Mouse (Mus musculus): Measurements from ENCODE around the gene Adam29.

Adam29 gene

GRCm38 (mm10) chr8:55906848-55907247 is at the start of gene Adam29:
Gene Adam29 (minus strand): TSS chr8:55906948.
- no peak for DNase-seq (ENCODE audit: low read depth)

DNA sequence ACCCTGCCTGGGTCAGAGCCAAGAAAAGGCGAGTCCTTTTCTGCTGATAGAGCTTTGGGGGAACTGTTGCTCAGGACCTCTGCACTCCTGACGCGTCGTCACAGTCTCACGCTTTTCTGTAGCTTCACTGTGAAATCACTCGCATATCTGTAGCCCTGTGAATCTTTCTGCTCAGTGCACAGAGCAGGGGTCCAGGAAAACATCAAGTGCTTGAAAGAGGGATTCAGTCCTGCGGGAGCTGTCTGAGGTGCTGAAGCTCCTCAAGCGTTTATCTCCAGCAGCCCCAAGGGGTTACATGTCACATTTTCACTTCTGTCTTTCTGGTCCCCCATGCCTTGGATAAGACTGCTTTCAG is 33.8 kb upstream of the Adam29 start:
- no peak for DNase-seq (ENCODE audit: low read depth)

DNA sequence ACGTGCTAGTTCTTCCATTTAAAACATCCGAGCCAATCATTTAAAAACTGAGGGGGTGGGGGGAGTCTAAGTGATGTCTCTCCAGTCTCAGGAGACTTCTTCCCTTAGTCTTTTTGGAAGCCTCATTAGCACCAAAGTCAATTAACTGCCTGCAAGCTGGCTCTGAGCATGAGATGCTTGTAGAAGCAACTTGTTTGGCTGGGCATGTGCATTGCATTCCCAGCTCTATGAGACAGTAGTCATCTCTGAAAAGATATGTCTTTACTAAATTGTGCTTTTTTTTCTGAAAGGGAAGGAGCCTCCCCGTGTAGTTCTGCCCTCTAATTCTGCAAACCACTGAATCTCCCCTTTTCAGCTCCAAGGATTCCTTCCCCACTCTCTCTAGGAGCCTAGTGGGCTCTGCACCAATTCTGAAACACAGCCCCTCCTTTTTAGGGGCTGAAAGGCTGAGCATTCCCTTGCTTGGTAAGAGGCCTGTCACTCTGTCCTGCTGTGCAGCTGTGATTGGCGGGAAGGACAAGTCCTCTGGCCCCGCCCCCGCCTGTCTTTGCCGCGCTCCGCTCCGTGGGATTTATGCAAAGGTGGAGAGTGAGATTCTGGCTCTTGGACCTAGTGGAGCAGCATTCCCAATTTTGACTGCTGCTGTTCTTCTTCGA is 33.2 kb upstream of the Adam29 start, which contains the start of gene Glra3:
Glra3 (plus strand) TSS at position 591 of the 656 bp plus-strand sequence.
- DNase-seq (ENCODE audit: low read depth), result no peak

Measured in fibroblast of lung, adult 2 months (primary cell).